Mouse (Mus musculus) intestine, embryonic 16.5 days (tissue): Measurements from ENCODE around the gene Casp7. TPM values are rescaled to one million over a fixed set of nuclear protein-coding genes. Genes with fewer than 3 reads are reported as not detected.
"Not testable (repeated sequence)": the region's sequence is repeated elsewhere in the genome, so short reads cannot be mapped to it uniquely, and the experiment has no call there.

Source experiments
- ATAC-seq: fragments of 200-750 bp; cut with Nextera tagmentation; 2 replicates; pipeline ENCODE4 v1.8.0; 2017; ENCODE audit warnings: moderate TSS enrichment, moderate library complexity
- H3K27ac ChIP-seq: fragments of 300-500 bp; sonication (generic); 2 replicates; pipeline ENCODE4 v1.5.1; 2014; ENCODE audit warnings: mild to moderate bottlenecking, low read length
- H3K27me3 ChIP-seq: fragments of 300-500 bp; sonication (generic); replicated peaks from 2 replicates; pipeline ENCODE4 v1.6.1; 2014; ENCODE audit warnings: low read length, control low read depth, mixed read lengths; ENCODE audit not compliant: control insufficient read depth, insufficient read depth
- H3K36me3 ChIP-seq: fragments of 300-500 bp; sonication (generic); 2 replicates; pipeline ENCODE4 v1.6.1; 2014; ENCODE audit warnings: low read length, control low read depth; ENCODE audit not compliant: control insufficient read depth, insufficient read depth
- H3K4me1 ChIP-seq: fragments of 300-500 bp; sonication (generic); 2 replicates; pipeline ENCODE4 v1.6.1; 2014; ENCODE audit warnings: low read length, control low read depth, mixed read lengths; ENCODE audit not compliant: control insufficient read depth, insufficient read depth
- H3K4me2 ChIP-seq: fragments of 300-500 bp; sonication (generic); 2 replicates; pipeline ENCODE4 v1.6.1; 2014; ENCODE audit warnings: low read depth, low read length, control low read depth
- H3K4me3 ChIP-seq: fragments of 300-500 bp; sonication (generic); 2 replicates; pipeline ENCODE4 v1.5.1; 2014; ENCODE audit warnings: mild to moderate bottlenecking, low read length
- H3K9ac ChIP-seq: fragments of 300-500 bp; sonication (generic); 2 replicates; pipeline ENCODE4 v1.6.1; 2014; ENCODE audit warnings: low read depth, low read length
- H3K9me3 ChIP-seq: fragments of 300-500 bp; sonication (generic); 2 replicates; pipeline ENCODE4 v1.6.1; 2016; ENCODE audit warnings: low read length, control low read depth; ENCODE audit not compliant: control insufficient read depth
- WGBS: fragments of 180-500 bp; shearing (Covaris S2); extraction: QIAGEN DNeasy Blood & Tissue Kit; methylation state at CpG from one replicate; pipeline ENCODE4 v1.1.7; 2014; 5-methylcytosine and 5-hydroxymethylcytosine counted together
- polyA plus RNA-seq: library from polyadenylated mRNA; unstranded; fragments of >200 nt; fragmentation: Nextera tagmentation; extraction: Ambion mirVana; gene quantifications from 2 replicates; pipeline ENCODE4 v1.2.1, GENCODE M21; 2015

The Casp7 gene
- 41.0 and 41.7 TPM in 2 replicates for polyA plus RNA-seq

- peak; percentile 71 for ATAC-seq
- Histone ChIP-seq H3K36me3 (no peaks in the 10 kb centered on the region), H3K9me3 (no peaks in the 10 kb centered on the region), H3K4me1 (peaks cover 23% of the 10 kb centered on the region), H3K9ac (peak within 1 kb of the TSS; percentile 87), H3K27me3 (no peaks in the 10 kb centered on the region), H3K4me2 (peak within 1 kb of the TSS; percentile 93), H3K27ac (peak within 1 kb of the TSS; percentile 87), H3K4me3 (peak within 1 kb of the TSS; percentile 68)
- WGBS: under 1% methylated on average over 78 of the region's 78 CpGs
These were observed at the start of gene Casp7 for GRCm38 (mm10) chr19:56396669-56397621. Gene Casp7 (plus strand): TSS chr19:56397129.

DNA sequence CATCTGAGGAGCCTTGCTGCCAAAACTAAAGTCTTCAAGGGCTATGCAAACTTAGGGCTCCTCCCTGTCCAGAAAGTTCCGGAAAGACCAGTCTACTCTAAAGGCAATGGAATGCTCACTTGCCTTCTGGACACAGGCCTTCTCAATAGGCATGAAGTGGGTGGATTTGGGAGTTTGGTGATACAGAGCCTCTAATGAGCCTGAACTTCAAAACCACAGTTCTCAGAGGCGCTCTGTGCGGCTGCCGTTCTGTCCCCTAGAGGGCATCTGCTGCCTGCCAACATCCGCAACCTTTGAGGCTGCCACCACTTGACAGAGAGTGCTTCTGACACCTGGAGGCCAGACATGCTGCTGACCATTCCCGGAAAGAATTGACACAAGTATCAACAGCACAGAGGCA is 47.6 kb upstream of the Casp7 start:
- peaks cover 4% of the 10 kb centered on the region; the same call in 1 of the 2 replicates for H3K9me3 ChIP-seq
- no peak overlapping the region for H3K4me3 ChIP-seq
- no peaks in the 10 kb centered on the region for H3K36me3 ChIP-seq
- H3K4me2 ChIP-seq: no peak overlapping the region
- no peaks in the 10 kb centered on the region for H3K4me1 ChIP-seq
- 36% methylated on average over 6 of the region's 6 CpGs for WGBS
- H3K27ac ChIP-seq: no peak overlapping the region
- no peaks in the 10 kb centered on the region for H3K27me3 ChIP-seq
- H3K9ac ChIP-seq: no peak overlapping the region
- ATAC-seq: peak; percentile 31; the same call in 1 of the 2 replicates

DNA sequence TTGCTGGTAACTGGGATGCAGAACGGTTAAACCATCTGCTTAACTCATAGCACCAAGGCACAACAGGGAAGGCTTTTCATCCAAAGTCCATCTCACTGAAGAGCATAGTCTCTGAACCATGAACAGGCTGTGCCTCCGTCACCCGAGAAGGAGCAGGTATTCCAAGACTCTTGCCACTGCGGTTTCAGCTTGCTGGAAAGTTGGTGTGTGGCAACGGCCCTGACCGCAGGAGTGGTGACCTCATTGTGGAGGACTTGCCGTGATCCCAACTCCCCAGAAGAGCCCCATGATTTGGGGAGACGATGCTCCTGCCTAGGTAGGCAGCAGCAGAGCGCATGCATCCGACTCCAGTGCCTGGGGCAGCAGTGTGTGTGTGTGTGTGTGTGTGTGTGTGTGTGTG is 43.2 kb upstream of the Casp7 start:
- Histone ChIP-seq H3K36me3 (no peaks in the 10 kb centered on the region), H3K4me1 (no peaks in the 10 kb centered on the region), H3K4me3 (no peak overlapping the region), H3K27ac (no peak overlapping the region), H3K9me3 (peaks cover 4% of the 10 kb centered on the region; the same call in 1 of the 2 replicates), H3K9ac (no peak overlapping the region), H3K27me3 (no peaks in the 10 kb centered on the region), H3K4me2 (no peak overlapping the region)
- ATAC-seq: no peak
- 85% methylated on average over 10 of the region's 10 CpGs for WGBS

- 88% methylated on average over 12 of the region's 12 CpGs for WGBS
These were observed 41.7 kb upstream of the Casp7 start for GRCm38 (mm10) chr19:56355201-56355600.

GRCm38 (mm10) chr19:56356480-56357373 is 40.2 kb upstream of the Casp7 start:
- 29% methylated on average over 17 of the region's 17 CpGs for WGBS
- H3K36me3 ChIP-seq: no peaks in the 10 kb centered on the region
- H3K27me3 ChIP-seq: no peaks in the 10 kb centered on the region
- H3K9ac ChIP-seq: peak overlapping the region; percentile 50; the same call in 1 of the 2 replicates
- peaks cover 4% of the 10 kb centered on the region; the same call in 1 of the 2 replicates for H3K9me3 ChIP-seq
- H3K27ac ChIP-seq: peak overlapping the region; percentile 53
- peak overlapping the region; percentile 30 for H3K4me3 ChIP-seq
- peak; percentile 91 for ATAC-seq
- H3K4me1 ChIP-seq: no peaks in the 10 kb centered on the region
- H3K4me2 ChIP-seq: peak overlapping the region; percentile 46

More at GRCm38 (mm10) chr19:56355201-56355600, 41.7 kb upstream of the Casp7 start:
- Histone ChIP-seq H3K9me3 (peaks cover 4% of the 10 kb centered on the region; the same call in 1 of the 2 replicates), H3K4me3 (no peak overlapping the region), H3K27me3 (no peaks in the 10 kb centered on the region), H3K4me2 (no peak overlapping the region), H3K9ac (no peak overlapping the region), H3K27ac (no peak overlapping the region), H3K4me1 (no peaks in the 10 kb centered on the region), H3K36me3 (no peaks in the 10 kb centered on the region)
- no peak for ATAC-seq

DNA sequence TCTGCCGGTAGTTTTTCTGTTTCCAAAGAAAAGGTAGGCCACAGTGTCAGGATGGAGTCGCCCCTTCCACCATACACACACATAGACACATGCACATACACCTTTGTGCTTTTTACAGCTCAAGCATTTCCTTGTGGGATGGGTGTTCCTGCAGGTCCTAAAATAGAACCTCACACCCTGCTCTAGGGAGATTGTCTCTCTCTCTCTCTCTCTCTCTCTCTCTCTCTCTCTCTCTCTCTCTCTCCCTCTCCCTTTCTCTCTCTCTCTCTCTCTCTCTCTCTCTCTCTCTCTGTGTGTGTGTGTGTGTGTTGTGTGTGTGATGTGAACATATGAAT is 39.6 kb upstream of the Casp7 start:
- 68% methylated on average over 2 of the region's 2 CpGs for WGBS
- H3K27me3 ChIP-seq, H3K36me3 ChIP-seq, H3K4me1 ChIP-seq, H3K9me3 ChIP-seq: not testable (repeated sequence)
- H3K4me2 ChIP-seq: peak overlapping the region; percentile 46
- peak overlapping the region; percentile 30 for H3K4me3 ChIP-seq
- ATAC-seq: peak; percentile 31
- H3K27ac ChIP-seq: peak overlapping the region; percentile 53
- H3K9ac ChIP-seq: 0 out of 2 replicates have a peak overlapping the region, but pooled peaks have one; percentile 39

- no peaks in the 10 kb centered on the region for H3K4me1 ChIP-seq
- no peak overlapping the region for H3K9ac ChIP-seq
- no peak for ATAC-seq
- no peak overlapping the region for H3K4me3 ChIP-seq
- no peak overlapping the region for H3K4me2 ChIP-seq
- no peaks in the 10 kb centered on the region for H3K36me3 ChIP-seq
- 64% methylated on average over 2 of the region's 2 CpGs for WGBS
- H3K9me3 ChIP-seq: no peaks in the 10 kb centered on the region
- H3K27ac ChIP-seq: no peak overlapping the region
- no peaks in the 10 kb centered on the region for H3K27me3 ChIP-seq
These were observed 38.0 kb upstream of the Casp7 start for GRCm38 (mm10) chr19:56358890-56359289.

GRCm38 (mm10) chr19:56363721-56364460 is 33.0 kb upstream of the Casp7 start:
- Histone ChIP-seq H3K27me3 (no peaks in the 10 kb centered on the region), H3K9me3 (no peaks in the 10 kb centered on the region), H3K27ac (peak overlapping the region; percentile 47), H3K9ac (no peak overlapping the region), H3K4me3 (no peak overlapping the region), H3K4me2 (no peak overlapping the region), H3K36me3 (no peaks in the 10 kb centered on the region), H3K4me1 (no peaks in the 10 kb centered on the region)
- no peak for ATAC-seq
- 36% methylated on average over 15 of the region's 15 CpGs for WGBS
